Mouse (Mus musculus) cerebellum, postnatal 14 days (tissue): ENCODE data around the gene Igll1.
"Not testable (repeated sequence)": the region's sequence is repeated elsewhere in the genome, so short reads cannot be mapped to it uniquely, and the experiment has no call there.

ENCODE experiments used
- DNase-seq, 2 experiments: peaks; one replicate each; pipeline ENCODE4 v3.0.0; 2021; ENCODE audit warnings: mixed read lengths in 2 of 2

Gene Igll1

GRCm38 (mm10) chr16:16863978-16864377, at the start of gene Igll1:
Gene Igll1, minus strand, starts transcription at chr16:16863985.
- no peak for DNase-seq

GRCm38 (mm10) chr16:16913440-16913839, 49.7 kb upstream of the Igll1 start:
- DNase-seq: no peak

- peak; percentile 82 to 87 for DNase-seq
These were observed 48.1 kb upstream of the Igll1 start for GRCm38 (mm10) chr16:16911641-16912597.

DNA sequence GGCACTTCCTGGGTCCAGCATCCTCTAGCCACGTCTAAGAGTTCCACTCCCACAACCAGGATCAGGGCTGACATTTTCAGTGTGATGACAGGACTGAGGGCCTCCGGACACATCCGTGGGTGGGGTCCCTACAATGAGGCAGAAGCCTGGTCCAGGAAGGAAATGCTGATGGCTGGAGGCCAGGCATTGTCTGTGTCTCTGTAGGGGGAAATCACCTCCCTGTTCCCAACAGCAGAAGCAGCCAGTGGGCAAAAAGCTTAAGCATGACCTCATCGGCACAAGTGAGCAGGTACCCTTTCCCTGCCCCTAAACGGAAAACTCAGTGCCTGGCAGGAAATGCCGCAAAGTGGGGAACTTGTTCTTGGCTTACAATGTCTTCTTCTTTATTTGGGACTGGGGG, 44.0 kb upstream of the Igll1 start:
- no peak for DNase-seq

GRCm38 (mm10) chr16:16903188-16903587, 39.4 kb upstream of the Igll1 start:
- no peak for DNase-seq

DNA sequence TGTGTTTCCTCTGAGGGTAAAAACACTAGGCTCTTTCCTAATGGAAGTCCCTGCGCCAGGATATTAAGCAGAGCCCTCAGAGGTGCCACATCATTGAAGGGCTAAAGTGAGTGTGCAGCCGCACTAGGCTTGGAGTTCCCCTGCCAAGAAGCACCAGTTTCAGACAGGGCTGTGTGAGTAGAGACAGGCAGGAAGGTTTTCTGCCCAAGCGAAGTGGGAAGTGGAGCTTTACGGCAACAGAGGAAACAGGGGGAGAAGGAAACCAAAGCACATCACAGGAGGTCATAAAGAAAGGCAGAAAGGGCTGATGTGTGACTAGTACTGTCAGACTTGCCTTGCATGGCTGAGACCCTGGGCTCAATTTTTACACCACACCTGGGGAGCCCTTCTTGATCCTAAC, 38.5 kb upstream of the Igll1 start:
- DNase-seq: no peak

- no peak for DNase-seq
These were observed 33.3 kb upstream of the Igll1 start for GRCm38 (mm10) chr16:16897056-16897584.

- peak; percentile 96 to 97 for DNase-seq
These were observed 32.7 kb upstream of the Igll1 start, which contains the start of gene Ppm1f for GRCm38 (mm10) chr16:16896382-16897055. Gene Ppm1f, plus strand, starts transcription at chr16:16896469.

DNA sequence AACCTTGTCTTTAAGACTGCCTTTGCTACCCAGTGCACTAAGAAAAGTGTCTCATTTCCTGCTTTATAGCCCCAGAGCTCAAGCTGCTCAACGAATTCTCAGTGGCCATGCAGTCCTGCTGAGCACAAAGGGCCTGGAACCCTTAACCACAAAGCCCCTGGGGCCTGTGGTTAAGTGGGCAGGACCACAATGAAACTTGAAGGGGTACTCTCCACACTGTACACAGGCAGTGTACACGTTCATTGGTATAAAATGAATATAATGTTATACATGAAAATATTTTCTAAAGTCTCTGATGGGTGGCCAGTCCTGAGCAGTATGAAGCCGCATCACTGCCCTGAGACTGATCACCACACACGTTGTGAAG, 32.2 kb upstream of the Igll1 start:
- no peak for DNase-seq

DNA sequence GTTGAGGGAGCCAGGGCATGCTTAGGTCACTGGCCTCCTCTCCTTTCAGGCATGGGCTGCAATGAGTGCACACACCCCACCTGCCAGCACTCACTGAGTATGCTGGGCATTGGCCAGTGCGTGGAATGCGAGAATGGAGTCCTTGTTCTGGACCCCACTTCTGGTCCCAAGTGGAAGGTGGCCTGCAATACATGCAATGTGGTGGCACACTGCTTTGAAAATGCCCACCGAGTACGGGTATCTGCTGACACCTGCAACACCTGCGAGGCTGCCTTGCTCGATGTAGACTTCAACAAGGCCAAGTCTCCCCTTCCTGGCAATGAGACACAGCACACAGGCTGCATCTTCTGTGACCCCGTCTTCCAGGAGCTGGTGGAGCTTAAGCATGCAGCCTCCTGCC, 28.6 kb upstream of the Igll1 start:
- DNase-seq: no peak

- no peak for DNase-seq
These were observed 24.6 kb upstream of the Igll1 start for GRCm38 (mm10) chr16:16888341-16888740.

DNA sequence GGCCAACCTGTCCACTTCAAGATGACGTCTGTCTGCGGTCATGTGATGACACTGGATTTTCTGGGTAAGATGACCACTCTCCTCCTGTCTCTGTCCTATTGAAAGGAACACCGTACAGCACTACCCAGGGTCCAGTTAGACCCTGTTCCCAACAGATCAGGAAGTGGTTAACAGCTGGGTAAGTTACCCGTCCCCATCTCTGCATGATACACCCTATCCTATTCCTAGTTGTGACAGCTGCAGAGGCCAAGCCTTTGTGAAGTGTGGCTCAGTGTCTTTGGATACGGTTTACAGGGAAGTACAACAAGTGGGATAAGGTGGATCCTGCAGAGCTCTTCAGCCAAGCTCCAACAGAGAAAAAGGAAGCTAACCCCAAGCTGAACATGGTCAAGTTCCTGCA, 15.2 kb upstream of the Igll1 start:
- DNase-seq: no peak

DNA sequence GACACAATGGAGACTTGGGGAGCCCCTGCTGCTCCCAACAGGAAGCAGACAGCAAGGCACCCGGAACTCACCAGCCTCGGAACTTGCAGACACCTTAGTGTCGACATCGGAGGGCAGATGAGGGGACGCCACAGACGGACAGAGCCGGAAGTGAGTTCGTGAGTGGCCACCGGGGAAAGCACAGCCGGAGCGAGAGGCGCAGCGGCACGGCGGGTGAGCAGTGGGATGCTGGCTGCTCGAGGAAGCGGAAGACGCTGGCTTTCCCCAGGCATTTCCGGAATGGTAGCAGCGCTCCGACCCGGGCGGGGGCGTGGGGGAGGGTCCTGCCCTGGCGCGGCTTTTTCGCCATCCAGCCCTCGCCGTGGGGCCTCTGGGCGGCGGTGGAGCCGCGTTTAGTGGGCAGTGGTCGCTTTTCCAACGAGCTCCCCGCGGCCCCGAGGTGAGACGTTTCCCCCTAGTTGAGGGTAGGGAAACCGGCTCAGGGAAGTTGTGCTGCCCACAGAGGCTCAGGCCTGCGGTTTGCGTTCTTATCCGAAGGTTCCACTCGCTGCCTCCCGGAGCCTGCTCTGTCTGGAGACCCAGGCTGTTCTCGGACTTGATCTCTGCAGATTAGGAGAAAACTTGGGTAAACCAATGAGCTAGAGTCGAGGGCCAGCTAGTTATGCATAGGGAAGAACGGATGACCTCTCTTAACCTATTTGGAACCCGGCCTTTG, 7.0 kb upstream of the Igll1 start, which contains the start of the genes Top3b and Vpreb1:
Top3b (plus strand) TSS at position 120 of the 715 bp plus-strand sequence.
Vpreb1 (minus strand) TSS at position 227 of the 715 bp plus-strand sequence.
- peak; percentile 90 to 91 for DNase-seq

GRCm38 (mm10) chr16:16870241-16870616, 6.4 kb upstream of the Igll1 start:
- DNase-seq: no peak

DNA sequence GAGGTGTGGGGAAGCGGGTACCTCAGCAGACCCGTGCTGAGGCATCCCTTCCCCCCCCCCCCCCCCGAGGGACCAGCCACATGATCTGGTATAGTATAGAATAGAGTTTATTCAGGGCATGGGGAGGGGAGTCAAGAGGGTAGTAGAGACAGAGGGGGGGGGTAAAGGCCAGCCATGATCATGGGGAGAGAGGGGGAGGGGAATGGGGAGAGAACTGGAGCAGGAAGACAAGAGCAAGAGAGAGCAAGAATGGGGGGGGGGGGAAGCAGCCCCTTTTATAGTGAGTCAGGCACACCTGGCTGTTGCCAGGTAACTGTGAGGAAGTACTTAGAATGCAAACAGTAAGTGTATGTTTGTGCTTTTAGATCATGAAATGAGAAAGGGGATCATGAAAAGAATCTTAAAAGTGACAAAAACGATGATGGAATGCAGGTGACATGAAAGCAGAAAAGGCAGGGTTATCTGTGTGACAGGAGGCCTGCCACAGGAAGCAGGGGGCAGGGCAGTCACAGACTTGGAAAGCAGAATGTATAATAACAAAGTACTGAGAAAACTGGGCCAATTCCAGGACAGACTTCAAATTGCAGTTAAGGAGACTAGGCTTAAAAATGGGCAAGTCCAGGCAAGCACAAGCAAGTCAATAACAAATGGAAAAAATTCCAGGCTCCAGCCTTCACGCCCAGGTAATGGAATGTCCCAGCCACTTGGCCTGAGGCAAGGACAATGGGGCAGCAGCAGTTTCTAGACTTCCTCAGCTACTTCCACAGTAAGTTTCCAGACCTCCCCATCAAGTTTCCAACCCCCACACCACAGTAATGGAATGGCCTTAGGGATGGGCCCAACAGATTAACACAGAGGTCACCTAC, 2.1 kb upstream of the Igll1 start:
- no peak for DNase-seq

GRCm38 (mm10) chr16:16865217-16865616, 1.4 kb upstream of the Igll1 start:
- no peak for DNase-seq

- no peak for DNase-seq
These were observed 1.5 kb downstream of the Igll1 start for GRCm38 (mm10) chr16:16862288-16862687.

DNA sequence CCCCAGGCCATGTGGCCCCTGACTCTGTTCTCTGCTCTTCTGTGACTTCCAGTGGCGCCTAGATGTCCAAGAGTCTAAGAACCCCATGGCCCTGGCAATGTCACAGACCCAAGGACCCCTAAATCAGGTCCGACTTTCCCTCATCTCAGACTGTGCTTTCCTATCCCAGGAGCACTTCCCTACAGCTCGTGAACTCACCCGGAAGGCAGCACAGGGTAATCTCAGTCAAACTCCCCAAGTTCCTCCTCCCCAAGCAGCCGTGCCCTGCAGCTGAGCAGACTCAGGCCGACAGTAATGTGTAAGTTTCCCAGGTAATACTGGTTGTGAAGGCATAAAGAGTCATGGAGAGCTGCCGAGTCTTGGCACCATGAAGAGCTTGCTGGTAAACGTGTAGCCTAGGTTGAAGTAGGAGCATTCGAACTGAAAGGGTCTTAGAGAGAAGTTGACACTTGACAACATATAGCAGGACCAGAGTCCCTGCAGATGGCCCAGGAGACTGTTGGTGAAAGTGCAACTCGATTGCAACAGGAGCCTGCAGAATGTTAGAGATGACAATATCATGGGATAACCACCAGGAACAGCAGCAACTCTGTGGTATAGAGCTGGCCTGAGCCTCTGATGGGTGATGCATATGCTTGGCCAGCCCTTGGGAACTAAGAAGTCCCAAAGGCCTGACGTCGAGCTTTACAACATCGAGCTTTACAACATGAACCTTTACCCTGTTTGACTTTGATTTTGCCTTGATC, 6.9 kb downstream of the Igll1 start:
- DNase-seq: no peak

DNA sequence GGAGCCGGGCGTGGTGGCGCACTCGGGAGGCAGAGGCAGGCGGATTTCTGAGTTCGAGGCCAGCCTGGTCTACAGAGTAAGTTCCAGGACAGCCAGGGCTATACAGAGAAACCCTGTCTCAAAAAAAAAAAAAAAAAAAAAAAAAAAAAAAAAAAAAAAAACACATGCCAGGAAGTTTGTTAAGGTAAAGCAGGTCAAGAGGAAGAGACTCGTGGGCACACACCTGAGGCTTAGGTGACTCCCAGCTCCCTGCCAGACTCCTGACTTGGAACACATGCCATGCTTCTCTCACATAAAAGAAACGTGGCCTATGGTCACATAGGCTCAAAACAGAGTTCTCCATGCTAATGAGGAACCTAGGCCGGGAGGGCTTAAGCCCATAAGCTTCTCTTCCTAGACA, 7.7 kb downstream of the Igll1 start:
- DNase-seq: not testable (repeated sequence)

DNA sequence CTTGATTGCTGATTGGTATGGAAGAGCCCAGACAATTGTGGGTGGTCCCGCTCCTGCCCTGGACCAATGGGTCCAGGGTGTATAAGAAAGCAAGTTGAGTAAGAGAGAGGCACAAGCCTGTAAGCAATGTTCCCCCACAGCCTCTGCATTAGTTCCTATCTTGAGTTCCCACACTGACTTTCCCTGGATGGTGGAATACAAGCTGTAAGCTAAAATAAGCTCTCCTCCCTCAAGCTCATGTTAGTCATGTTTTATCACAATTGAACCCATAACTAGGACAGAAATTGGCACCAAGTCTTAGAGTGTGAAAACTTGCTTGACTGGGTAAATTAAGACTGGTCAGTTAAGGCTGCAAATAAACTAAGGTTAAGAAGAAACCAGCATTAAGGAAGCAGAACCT, 8.2 kb downstream of the Igll1 start:
- DNase-seq: no peak

- peak in 1 of 2 experiments; percentile 25 for DNase-seq
These were observed 8.9 kb downstream of the Igll1 start for GRCm38 (mm10) chr16:16854836-16855235.
